Mouse (Mus musculus) adrenal gland, postnatal 36 days (tissue): Measurements from ENCODE around the gene Gcm2. TPM values are rescaled to one million over a fixed set of nuclear protein-coding genes. Genes with fewer than 3 reads are reported as not detected.

Experiments
- DNase-seq, 2 experiments: peaks; one replicate each; pipeline ENCODE4 v3.0.0; 2021; ENCODE audit warnings: mixed read lengths in 1 of 2
- total RNA-seq, 2 experiments: library from RNA; stranded (reverse); gene quantifications; 2 replicates each; pipeline ENCODE4 v1.2.3; 2021

The Gcm2 gene
- total RNA-seq, 2 experiments from 2014 or later: not detected

DNA sequence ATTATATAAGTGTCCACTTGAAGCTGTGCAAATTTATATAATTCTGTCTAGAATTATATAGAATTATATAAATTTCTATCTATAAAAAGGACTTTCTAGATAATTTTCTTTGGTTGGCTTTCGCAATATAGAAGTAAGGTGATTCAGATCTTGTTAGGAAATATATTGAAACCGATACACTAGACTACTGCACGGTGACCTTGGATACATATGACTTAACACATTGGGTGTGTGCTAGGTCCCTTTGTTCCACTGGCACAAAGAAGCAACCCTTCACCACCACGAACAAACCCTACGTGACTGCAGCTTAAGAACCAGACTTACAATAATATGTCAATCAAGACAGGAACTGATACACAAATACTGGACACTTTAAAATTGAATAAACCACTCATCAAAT is 31.0 kb downstream of the Gcm2 start:
- no peak for DNase-seq

DNA sequence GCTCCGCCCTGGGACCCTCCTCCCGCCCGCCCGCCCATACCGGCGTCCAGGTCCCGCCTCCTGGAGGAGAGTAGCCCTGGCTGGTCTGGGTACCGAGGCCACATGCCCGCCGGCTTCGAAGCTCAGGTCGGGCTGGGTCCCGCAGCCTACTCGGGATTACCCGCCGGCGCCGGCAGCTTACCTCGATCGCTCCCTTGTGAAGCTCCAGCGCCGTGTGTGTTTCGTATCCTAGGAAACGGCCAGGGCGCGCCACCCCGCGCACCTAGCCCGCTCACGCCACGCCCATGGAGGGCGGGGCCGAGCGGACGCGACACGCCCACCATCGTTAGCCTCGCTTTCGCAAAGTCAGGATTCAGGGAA is 31.4 kb downstream of the Gcm2 start, which contains the start of gene Mak:
TSS of gene Mak (minus strand) at position 286 of the 360 bp plus-strand sequence.
- peak; percentile 64 to 70 for DNase-seq

DNA sequence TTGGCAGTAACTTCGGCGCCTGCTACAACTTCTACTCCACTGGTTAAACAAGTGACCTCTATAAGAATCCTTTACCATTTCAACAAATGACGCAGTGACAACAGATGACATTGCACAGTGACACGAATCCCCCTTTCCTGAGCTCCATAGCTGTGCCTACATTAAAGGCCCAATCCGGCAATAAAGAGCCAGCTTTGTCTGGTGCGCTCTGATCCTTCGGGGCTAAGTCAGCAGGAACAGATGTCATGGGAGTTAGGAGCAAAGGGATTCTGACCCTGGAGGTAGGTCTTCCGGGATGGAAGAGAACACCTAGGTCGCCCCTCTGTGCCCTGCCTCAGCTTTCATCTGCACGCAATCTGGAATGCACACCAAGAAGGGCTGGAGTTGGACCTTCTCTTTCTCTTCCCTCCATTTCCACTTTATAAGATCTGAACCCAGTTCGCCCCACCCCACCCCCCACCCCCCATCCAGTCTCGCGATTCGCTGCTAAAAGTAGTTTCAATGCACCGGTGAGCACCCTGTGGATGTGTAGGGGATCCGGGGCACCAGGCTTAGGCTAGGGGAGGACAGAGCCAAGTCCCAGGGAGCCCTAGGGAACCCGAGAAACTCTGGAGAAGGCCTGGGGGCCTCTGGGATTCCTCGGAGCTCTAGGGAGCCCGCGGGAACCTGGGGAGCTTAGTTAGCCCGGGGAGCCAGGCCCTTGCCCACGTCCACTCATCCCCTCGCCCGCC is 32.0 kb downstream of the Gcm2 start:
- no peak for DNase-seq

DNA sequence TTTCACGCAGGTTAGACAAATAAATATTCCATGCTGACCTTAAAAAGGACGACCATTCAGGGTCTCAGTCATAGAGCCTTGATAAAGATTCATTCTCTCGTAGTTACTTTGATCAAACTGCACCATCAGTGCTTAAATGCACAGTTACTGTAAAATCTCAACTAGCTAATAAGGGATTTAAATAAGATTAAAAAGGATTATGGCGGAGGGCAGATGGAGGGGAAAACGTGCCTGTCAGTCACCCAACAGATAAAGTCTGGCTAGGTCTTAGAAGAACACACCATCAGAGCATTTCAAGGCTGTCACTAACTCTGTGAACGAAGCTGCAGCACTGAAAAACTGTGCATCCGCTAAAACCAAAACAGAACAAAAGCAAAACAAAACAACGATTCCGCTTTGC is 32.9 kb downstream of the Gcm2 start:
- no peak for DNase-seq

DNA sequence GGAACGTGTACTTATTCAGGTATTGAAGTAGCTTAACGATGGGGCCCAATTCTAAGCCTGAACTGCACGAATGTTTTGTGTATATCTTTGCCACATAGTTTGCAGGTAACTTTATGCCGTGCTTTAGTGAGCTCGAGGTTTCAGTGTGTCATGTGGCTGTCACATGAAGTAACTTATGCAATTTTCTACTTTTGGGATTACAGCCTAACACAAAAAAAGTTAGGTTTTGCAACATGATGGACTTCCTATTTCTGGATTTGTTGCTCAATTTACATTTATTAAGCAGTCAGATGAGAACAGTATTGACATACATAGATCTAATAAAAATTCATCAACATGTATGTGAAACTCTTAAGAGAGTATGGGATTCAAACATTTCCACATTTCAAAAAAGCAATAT is 37.0 kb downstream of the Gcm2 start:
- no peak for DNase-seq

DNA sequence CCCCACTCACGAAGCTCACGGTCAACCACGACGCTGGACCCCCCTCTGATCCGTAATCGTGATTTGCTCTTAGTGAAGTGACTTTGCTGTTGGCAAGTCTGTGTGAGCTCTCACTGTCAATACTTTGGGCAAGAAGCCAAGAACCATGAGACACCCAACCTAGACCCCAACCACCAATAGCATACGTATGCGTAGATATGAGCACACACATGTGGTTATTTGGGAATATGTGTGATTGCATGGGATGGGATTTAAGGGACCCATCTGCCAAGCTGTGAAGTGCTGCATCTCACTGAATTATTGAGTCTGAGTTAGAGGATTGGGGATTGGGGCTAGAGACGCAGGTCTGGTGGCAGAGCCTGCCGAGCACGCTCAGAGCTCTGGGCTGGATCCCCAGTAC is 39.2 kb downstream of the Gcm2 start:
- no peak for DNase-seq

DNA sequence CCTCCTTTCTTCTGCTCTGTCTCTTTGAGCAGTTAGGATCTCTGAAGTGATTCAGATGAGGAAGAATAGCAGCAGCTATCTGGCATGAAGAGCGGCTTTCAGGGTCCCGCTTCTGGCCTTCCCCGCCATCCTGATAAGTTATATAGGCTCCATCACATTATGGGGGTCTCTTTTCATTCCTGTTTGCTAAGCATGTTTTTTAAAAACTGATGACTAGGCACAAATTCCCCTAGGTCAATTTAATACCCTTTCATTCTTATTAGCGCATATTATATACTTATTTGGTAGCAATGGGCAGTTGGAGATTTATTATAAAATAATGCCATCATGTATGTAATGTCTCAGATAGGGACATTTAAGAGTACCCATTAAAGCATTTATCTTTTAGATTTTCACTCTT is 43.2 kb downstream of the Gcm2 start:
- DNase-seq: no peak

DNA sequence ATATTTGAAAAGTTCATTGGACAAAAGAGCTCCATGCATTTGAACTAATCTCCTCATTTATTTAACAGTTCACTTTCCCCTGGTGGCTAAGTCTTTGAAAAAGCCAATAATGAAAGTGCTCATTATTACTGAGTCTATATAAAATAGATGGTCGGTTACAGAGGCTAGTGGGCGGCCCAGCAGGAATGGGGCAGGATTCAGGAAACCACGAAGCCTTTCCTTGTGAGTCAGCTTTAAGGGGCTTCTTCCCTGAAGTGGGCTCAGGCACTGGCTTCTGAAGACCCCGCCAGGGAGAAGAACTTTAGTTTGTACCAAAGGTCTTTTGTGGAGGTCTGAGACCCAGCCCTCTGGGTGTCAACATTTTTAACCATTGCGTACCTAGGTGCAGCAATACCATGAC is 58.9 kb downstream of the Gcm2 start:
- no peak for DNase-seq

Other genes with a start within 250 kb of the Gcm2 start
- gene Pak1ip1, start 110.0 kb downstream of the Gcm2 start, total RNA-seq: 10 to 100 TPM; 62.7 to 63.9 TPM
- gene Tmem14c, start 94.7 kb downstream of the Gcm2 start, total RNA-seq: 100 to 1,000 TPM; 149 to 198 TPM
- not detected for gene Mak, start 31.3 kb downstream of the Gcm2 start, total RNA-seq
- not detected for gene Sycp2l, start 3.3 kb upstream of the Gcm2 start, total RNA-seq
- gene Elovl2, start 109.4 kb upstream of the Gcm2 start, total RNA-seq: under 1 TPM; 0.33 to 0.60 TPM
- gene Smim13, start 138.8 kb upstream of the Gcm2 start, total RNA-seq: 10 to 100 TPM; 11.4 to 13.7 TPM
- gene Gm17364, start 162.9 kb upstream of the Gcm2 start, total RNA-seq: not detected